Mouse (Mus musculus): ENCODE results near the gene Fgfr1op. TPM values are rescaled to one million over a fixed set of nuclear protein-coding genes. Genes with fewer than 3 reads are reported as not detected.

Gene Fgfr1op
- polyA plus RNA-seq, 1 experiment, result 3.4 TPM

DNA sequence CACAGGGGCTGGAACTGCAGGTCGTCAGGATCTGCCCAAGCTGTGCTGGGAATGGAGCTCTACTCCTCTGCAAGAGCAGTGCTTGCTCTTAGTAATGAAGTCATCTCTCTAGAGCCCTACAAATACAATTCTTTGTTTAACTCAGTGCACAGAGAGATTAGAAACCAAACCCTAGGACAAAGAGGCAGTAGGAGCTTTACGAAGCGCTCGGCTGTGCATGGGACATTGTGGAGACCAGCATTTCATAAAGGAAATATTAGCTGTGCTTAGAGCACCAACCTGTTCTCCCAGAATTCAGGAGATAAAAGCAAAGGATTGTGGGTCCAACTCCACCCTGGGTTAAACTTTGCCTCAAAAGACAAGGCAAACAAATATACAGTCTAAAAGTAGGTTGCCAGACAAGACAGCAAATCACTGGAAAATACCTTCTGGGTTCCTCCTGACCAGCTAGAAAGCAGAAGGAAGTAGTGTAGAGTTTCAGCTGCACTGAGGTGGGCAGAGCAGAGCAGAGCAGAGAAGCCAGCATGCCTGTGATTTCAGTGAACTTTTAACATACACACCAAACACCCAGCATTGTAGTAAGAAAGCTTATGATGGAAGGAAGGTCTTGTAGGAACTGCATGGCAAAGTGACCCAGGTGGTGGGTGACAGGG is 80.9 kb downstream of the Fgfr1op start:
- DNase-seq, result no peak
- Histone ChIP-seq H3K4me1 (ENCODE audit: control insufficient read depth, insufficient read depth, low read length) (peaks cover 4% of the 10 kb centered on the region; the same call in 1 of the 2 replicates), H3K4me3 (replicated peaks; ENCODE audit: extremely low read depth, low read depth, low read length) (no peak overlapping the region)
- TF ChIP-seq POLR2A (IDR thresholded peaks at IDR 0.05; ENCODE audit: borderline replicate concordance, extremely low read depth, low read depth, low read length) (no peak), CTCF (IDR thresholded peaks at IDR 0.05; ENCODE audit: insufficient read depth, low read length) (no peak)
- 64% methylated on average over 4 of the region's 4 CpGs for WGBS

Other genes with a start within 250 kb of the Fgfr1op start
- 2.6 and 3.5 TPM in 2 replicates for gene Tagap, start 239.5 kb upstream of the Fgfr1op start, polyA plus RNA-seq (2012; rRNA removed)
- 76.2 and 115 TPM in 2 replicates for gene Rsph3a, start 219.9 kb upstream of the Fgfr1op start, polyA plus RNA-seq (2012; rRNA removed)
- gene Gm49673, start 17.7 kb upstream of the Fgfr1op start, polyA plus RNA-seq (2012; rRNA removed), result 1.7 and 2.9 TPM in 2 replicates
- gene Rnaset2a, start 17.4 kb upstream of the Fgfr1op start, polyA plus RNA-seq (2012; rRNA removed), result 50.1 and 50.6 TPM in 2 replicates
- 2.4 and 4.8 TPM in 2 replicates for gene Ccr6, start 70.5 kb downstream of the Fgfr1op start, polyA plus RNA-seq (2012; rRNA removed)
- 68.3 and 103 TPM in 2 replicates for gene Mpc1, start 117.4 kb downstream of the Fgfr1op start, polyA plus RNA-seq (2012; rRNA removed)
- gene Sft2d1, start 145.6 kb downstream of the Fgfr1op start, polyA plus RNA-seq (2012; rRNA removed), result 74.2 and 78.1 TPM in 2 replicates
- gene Prr18, start 172.0 kb downstream of the Fgfr1op start, polyA plus RNA-seq (2012; rRNA removed), result 14.4 and 16.1 TPM in 2 replicates
- gene T2, start 190.5 kb downstream of the Fgfr1op start, polyA plus RNA-seq (2012; rRNA removed), result 3.5 and 3.7 TPM in 2 replicates

All from lung, adult 2 months (tissue).